Mouse (Mus musculus) embryonic facial prominence, embryonic 13.5 days (tissue): ENCODE data around the gene 4931422A03Rik. TPM values are rescaled to one million over a fixed set of nuclear protein-coding genes. Genes with fewer than 3 reads are reported as not detected.

Source experiments
- ATAC-seq: fragments of 200-750 bp; cut with Nextera tagmentation; 2 replicates; pipeline ENCODE4 v1.8.0; 2017; ENCODE audit warnings: low read depth; ENCODE audit not compliant: insufficient number of reproducible peaks, insufficient read depth, low FRiP score, low TSS enrichment
- H3K27ac ChIP-seq: fragments of 300-500 bp; sonication (generic); 2 replicates; pipeline ENCODE4 v1.5.1; 2015; ENCODE audit warnings: moderate library complexity, mild to moderate bottlenecking, inconsistent platforms
- H3K27me3 ChIP-seq: fragments of 300-500 bp; sonication (generic); 2 replicates; pipeline ENCODE4 v1.6.1; 2015; ENCODE audit warnings: mild to moderate bottlenecking, inconsistent platforms
- H3K36me3 ChIP-seq: fragments of 300-500 bp; sonication (generic); 2 replicates; pipeline ENCODE4 v1.6.1; 2015; ENCODE audit warnings: mild to moderate bottlenecking, inconsistent platforms
- H3K4me1 ChIP-seq: fragments of 300-500 bp; sonication (generic); 2 replicates; pipeline ENCODE4 v1.6.1; 2015; ENCODE audit warnings: inconsistent platforms
- H3K4me2 ChIP-seq: fragments of 300-500 bp; sonication (generic); 2 replicates; pipeline ENCODE4 v1.6.1; 2015; ENCODE audit warnings: moderate library complexity, mild to moderate bottlenecking, inconsistent platforms
- H3K4me3 ChIP-seq: fragments of 300-500 bp; sonication (generic); 2 replicates; pipeline ENCODE4 v1.5.1; 2015; ENCODE audit warnings: mild to moderate bottlenecking, inconsistent platforms
- H3K9ac ChIP-seq: fragments of 300-500 bp; sonication (generic); 2 replicates; pipeline ENCODE4 v1.6.1; 2015; ENCODE audit warnings: mild to moderate bottlenecking, inconsistent platforms
- H3K9me3 ChIP-seq: fragments of 300-500 bp; sonication (generic); 2 replicates; pipeline ENCODE4 v1.6.1; 2016; ENCODE audit warnings: inconsistent platforms
- WGBS: fragments of 180-500 bp; shearing (Covaris S2); methylation state at CpG from one replicate; pipeline ENCODE4 v1.1.7; 2015; ENCODE audit warnings: mixed read lengths; 5-methylcytosine and 5-hydroxymethylcytosine counted together
- polyA plus RNA-seq: library from polyadenylated mRNA; unstranded; fragments of >200 nt; fragmentation: Nextera tagmentation; extraction: Ambion mirVana; gene quantifications from 2 replicates; pipeline ENCODE4 v1.2.1, GENCODE M21; 2015

Gene 4931422A03Rik
- polyA plus RNA-seq, 1 experiment from 2014 or later, result 3.1 TPM

DNA sequence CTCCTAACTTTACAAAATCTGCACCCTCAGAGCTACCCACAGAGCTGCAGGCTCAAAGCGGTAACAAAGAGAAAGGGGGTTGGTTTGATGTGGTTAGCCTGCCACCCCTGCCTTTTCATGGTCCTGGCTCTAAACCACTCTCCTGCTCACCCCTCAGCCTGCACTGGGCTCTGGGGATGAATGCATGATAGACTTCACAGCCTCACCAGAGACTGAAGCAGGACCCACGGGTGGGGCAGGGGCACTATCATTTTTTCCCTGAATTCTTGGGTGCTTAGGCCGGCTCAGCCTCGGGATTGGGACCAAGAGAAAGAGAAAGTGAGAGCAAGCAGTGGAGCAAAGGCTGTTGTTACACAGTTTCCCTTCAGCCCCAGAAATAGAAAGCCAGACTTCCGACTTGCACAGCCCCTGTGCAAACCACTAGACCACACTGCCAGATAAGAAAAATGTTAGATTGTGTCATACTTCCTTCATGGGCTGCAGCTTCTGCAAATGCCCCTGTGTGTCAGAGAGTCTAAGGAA, 82.5 kb downstream of the 4931422A03Rik start:
- no peak overlapping the region for H3K4me2 ChIP-seq
- 72% methylated on average over 5 of the region's 5 CpGs for WGBS
- H3K4me1 ChIP-seq, result no peaks in the 10 kb centered on the region
- no peak overlapping the region for H3K27ac ChIP-seq
- no peak overlapping the region for H3K4me3 ChIP-seq
- H3K9me3 ChIP-seq, result no peaks in the 10 kb centered on the region
- no peaks in the 10 kb centered on the region for H3K36me3 ChIP-seq
- H3K27me3 ChIP-seq, result no peaks in the 10 kb centered on the region; the same call in 1 of the 2 replicates
- ATAC-seq, result no peak
- H3K9ac ChIP-seq, result no peak overlapping the region

- Histone ChIP-seq H3K9me3 (no peaks in the 10 kb centered on the region), H3K4me3 (no peak overlapping the region), H3K27ac (no peak overlapping the region), H3K4me1 (no peaks in the 10 kb centered on the region), H3K36me3 (no peaks in the 10 kb centered on the region), H3K4me2 (no peak overlapping the region), H3K27me3 (no peaks in the 10 kb centered on the region; the same call in 1 of the 2 replicates), H3K9ac (no peak overlapping the region)
- 84% methylated on average over 2 of the region's 2 CpGs for WGBS
- no peak for ATAC-seq
Measured at GRCm38 (mm10) chr2:103944859-103945258, 83.3 kb downstream of the 4931422A03Rik start.

DNA sequence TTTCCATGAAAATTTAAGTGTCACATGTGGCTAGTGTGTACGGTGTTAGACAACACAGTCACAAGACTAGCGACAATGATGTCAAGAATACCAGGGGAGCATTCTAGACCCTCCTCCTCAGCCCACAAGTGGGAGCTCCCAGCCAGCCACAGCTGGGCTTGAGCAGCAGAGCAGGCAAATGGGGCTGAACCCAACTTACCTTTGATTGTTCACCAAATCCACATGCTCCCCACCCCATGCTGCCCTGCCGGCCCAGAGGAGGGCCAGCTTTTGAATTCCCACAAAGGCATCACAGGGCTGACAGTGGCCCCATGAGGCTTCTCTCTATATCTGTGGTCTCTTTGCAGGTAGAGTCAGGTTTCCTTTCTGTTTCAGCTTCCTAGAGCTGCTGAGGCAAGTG, 87.1 kb downstream of the 4931422A03Rik start:
- ATAC-seq, result no peak
- Histone ChIP-seq H3K4me2 (no peak overlapping the region), H3K27me3 (no peaks in the 10 kb centered on the region; the same call in 1 of the 2 replicates), H3K36me3 (no peaks in the 10 kb centered on the region), H3K9me3 (no peaks in the 10 kb centered on the region), H3K4me1 (no peaks in the 10 kb centered on the region), H3K9ac (no peak overlapping the region), H3K4me3 (no peak overlapping the region), H3K27ac (no peak overlapping the region)
- 69% methylated on average over 3 of the region's 3 CpGs for WGBS

GRCm38 (mm10) chr2:103939003-103939402, 89.2 kb downstream of the 4931422A03Rik start:
- H3K27ac ChIP-seq, result no peak overlapping the region
- no peaks in the 10 kb centered on the region for H3K4me1 ChIP-seq
- no peaks in the 10 kb centered on the region for H3K9me3 ChIP-seq
- no peak overlapping the region for H3K9ac ChIP-seq
- ATAC-seq, result no peak
- no peak overlapping the region for H3K4me3 ChIP-seq
- H3K27me3 ChIP-seq, result no peaks in the 10 kb centered on the region; the same call in 1 of the 2 replicates
- H3K36me3 ChIP-seq, result no peaks in the 10 kb centered on the region
- H3K4me2 ChIP-seq, result no peak overlapping the region

- ATAC-seq, result no peak
- Histone ChIP-seq H3K9me3 (no peaks in the 10 kb centered on the region), H3K4me3 (no peak overlapping the region), H3K9ac (no peak overlapping the region), H3K27me3 (no peaks in the 10 kb centered on the region; the same call in 1 of the 2 replicates), H3K4me2 (no peak overlapping the region), H3K4me1 (no peaks in the 10 kb centered on the region), H3K27ac (no peak overlapping the region), H3K36me3 (no peaks in the 10 kb centered on the region)
- WGBS, result 77% methylated on average over 1 of the region's 1 CpGs
Measured at GRCm38 (mm10) chr2:103938573-103938972, 89.6 kb downstream of the 4931422A03Rik start.

DNA sequence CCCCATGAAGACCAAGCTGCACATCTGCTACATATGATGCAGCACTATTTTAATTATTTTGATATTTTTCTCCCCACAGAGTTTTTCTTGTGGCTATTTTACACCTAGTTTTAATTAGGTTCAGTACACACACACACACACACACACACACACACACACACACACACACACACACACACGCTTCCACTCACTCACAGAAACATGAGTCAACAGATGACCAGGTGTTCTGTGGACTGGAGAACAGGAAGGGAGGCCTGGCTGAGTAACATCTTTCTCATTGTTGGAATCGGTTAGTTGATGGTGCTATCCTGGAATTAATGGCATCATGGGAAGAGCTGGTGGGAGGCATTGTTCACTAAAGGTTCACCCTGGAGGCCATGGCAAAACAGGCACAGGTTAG, 90.5 kb downstream of the 4931422A03Rik start:
- Histone ChIP-seq H3K27me3 (no peaks in the 10 kb centered on the region; the same call in 1 of the 2 replicates), H3K4me2 (no peak overlapping the region), H3K9me3 (no peaks in the 10 kb centered on the region), H3K4me3 (no peak overlapping the region), H3K4me1 (no peaks in the 10 kb centered on the region), H3K27ac (no peak overlapping the region), H3K36me3 (no peaks in the 10 kb centered on the region), H3K9ac (no peak overlapping the region)
- ATAC-seq, result no peak
- 77% methylated on average over 2 of the region's 2 CpGs for WGBS

DNA sequence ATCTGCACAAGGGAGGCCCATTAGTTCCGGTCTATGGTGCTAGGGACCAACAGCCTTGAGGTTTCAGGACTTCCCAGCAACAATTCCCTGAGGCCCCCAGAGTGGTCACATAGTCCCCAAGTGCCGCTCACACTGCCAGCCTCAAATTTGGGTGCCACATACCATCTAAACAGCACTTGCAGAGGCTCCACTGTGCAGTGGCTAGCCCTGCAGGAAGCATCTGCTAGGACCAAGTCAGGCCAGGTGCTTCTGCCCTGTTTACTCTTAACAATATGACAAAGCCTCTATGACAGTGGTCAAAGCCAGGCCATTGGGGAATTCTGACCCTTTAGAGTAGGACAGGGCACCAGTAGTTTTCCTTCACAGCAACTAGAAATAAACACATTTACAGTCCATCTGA, 91.5 kb downstream of the 4931422A03Rik start:
- Histone ChIP-seq H3K4me1 (no peaks in the 10 kb centered on the region), H3K9ac (no peak overlapping the region), H3K36me3 (no peaks in the 10 kb centered on the region), H3K27me3 (no peaks in the 10 kb centered on the region; the same call in 1 of the 2 replicates), H3K4me3 (no peak overlapping the region), H3K27ac (no peak overlapping the region), H3K4me2 (no peak overlapping the region), H3K9me3 (no peaks in the 10 kb centered on the region)
- WGBS, result 88% methylated on average over 2 of the region's 2 CpGs
- no peak for ATAC-seq

GRCm38 (mm10) chr2:103935691-103936435, 92.3 kb downstream of the 4931422A03Rik start:
- WGBS, result 66% methylated on average over 10 of the region's 10 CpGs
- no peaks in the 10 kb centered on the region for H3K9me3 ChIP-seq
- no peak overlapping the region for H3K27ac ChIP-seq
- no peaks in the 10 kb centered on the region for H3K27me3 ChIP-seq
- no peak overlapping the region for H3K4me3 ChIP-seq
- H3K4me1 ChIP-seq, result no peaks in the 10 kb centered on the region; the same call in 1 of the 2 replicates
- H3K36me3 ChIP-seq, result no peaks in the 10 kb centered on the region
- no peak overlapping the region for H3K4me2 ChIP-seq
- no peak for ATAC-seq
- H3K9ac ChIP-seq, result no peak overlapping the region

- WGBS, result 77% methylated on average over 3 of the region's 3 CpGs
- no peaks in the 10 kb centered on the region for H3K36me3 ChIP-seq
- H3K27ac ChIP-seq, result no peak overlapping the region
- ATAC-seq, result no peak
- no peak overlapping the region for H3K4me2 ChIP-seq
- no peak overlapping the region for H3K9ac ChIP-seq
- no peaks in the 10 kb centered on the region for H3K27me3 ChIP-seq
- H3K4me3 ChIP-seq, result no peak overlapping the region
- H3K4me1 ChIP-seq, result peaks cover 6% of the 10 kb centered on the region
- no peaks in the 10 kb centered on the region for H3K9me3 ChIP-seq
Measured at GRCm38 (mm10) chr2:103934670-103935069, 93.5 kb downstream of the 4931422A03Rik start.

GRCm38 (mm10) chr2:103934270-103934669, 93.9 kb downstream of the 4931422A03Rik start:
- H3K36me3 ChIP-seq, result no peaks in the 10 kb centered on the region
- no peak for ATAC-seq
- 54% methylated on average over 7 of the region's 7 CpGs for whole genome bisulfite sequencing
- H3K9ac ChIP-seq, result no peak overlapping the region
- no peak overlapping the region for H3K4me2 ChIP-seq
- H3K27ac ChIP-seq, result no peak overlapping the region
- no peaks in the 10 kb centered on the region for H3K27me3 ChIP-seq
- no peak overlapping the region for H3K4me3 ChIP-seq
- peaks cover 6% of the 10 kb centered on the region for H3K4me1 ChIP-seq
- no peaks in the 10 kb centered on the region for H3K9me3 ChIP-seq

- no peak overlapping the region for H3K4me3 ChIP-seq
- no peaks in the 10 kb centered on the region for H3K27me3 ChIP-seq
- 77% methylated on average over 9 of the region's 9 CpGs for WGBS
- H3K4me1 ChIP-seq, result peaks cover 6% of the 10 kb centered on the region
- no peaks in the 10 kb centered on the region for H3K36me3 ChIP-seq
- no peak overlapping the region for H3K27ac ChIP-seq
- no peak overlapping the region for H3K9ac ChIP-seq
- ATAC-seq, result no peak
- no peaks in the 10 kb centered on the region for H3K9me3 ChIP-seq
- no peak overlapping the region for H3K4me2 ChIP-seq
Measured at GRCm38 (mm10) chr2:103932480-103932879, 95.7 kb downstream of the 4931422A03Rik start.

DNA sequence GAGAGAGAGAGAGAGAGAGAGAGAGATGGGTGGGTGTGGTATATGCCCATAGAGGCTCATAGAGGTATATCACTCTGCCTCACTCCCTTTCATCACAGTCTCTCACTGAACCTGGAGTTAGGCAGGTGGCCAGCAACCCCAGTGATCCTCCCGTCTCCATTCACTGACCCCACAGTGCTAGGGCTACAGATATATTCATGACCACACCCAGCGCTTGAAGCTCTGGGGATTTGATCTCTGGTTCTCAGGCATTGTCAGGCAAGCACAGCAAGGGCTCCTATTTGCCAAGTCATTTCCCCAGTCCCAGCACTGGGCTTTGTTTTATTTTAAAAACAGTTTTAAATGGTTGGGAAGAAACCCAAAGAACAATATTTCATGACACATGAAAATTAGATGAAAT, 96.1 kb downstream of the 4931422A03Rik start:
- no peaks in the 10 kb centered on the region for H3K27me3 ChIP-seq
- H3K9ac ChIP-seq, result no peak overlapping the region
- 55% methylated on average over 2 of the region's 2 CpGs for WGBS
- no peaks in the 10 kb centered on the region for H3K9me3 ChIP-seq
- no peak overlapping the region for H3K4me3 ChIP-seq
- peaks cover 6% of the 10 kb centered on the region for H3K4me1 ChIP-seq
- H3K4me2 ChIP-seq, result no peak overlapping the region
- H3K36me3 ChIP-seq, result no peaks in the 10 kb centered on the region
- no peak overlapping the region for H3K27ac ChIP-seq
- no peak for ATAC-seq
